Mouse (Mus musculus) right cerebral cortex, adult 18-20 months (tissue): ENCODE data around the gene Naxe.
A peak's percentile ranks its signal among the peaks of the same experiment; 100 is the strongest.

ENCODE experiments used
- DNase-seq: peaks from one replicate; pipeline ENCODE4 v3.0.0; 2022; ENCODE audit warnings: mixed read lengths

Gene Naxe

DNA sequence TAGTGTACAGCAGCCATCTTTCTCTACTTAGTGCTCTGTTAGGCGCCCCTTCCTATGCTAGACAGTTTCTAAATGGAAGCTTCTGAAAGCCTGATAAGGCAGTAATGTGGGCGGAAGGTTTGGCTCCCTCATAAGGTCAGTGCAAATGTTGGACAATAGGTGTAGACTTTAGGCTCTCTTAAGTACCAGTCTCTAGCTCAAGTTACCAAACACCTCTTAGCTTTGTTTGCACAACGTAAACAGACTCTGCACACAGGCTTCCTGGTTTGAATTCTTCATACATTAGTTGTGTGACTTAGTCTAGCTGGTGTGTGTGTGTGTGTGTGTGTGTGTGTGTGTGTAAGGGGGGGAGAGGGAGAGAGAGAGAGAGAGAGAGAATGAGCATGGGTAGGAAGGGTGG, 8.8 kb downstream of the Naxe start:
- no peak for DNase-seq

DNA sequence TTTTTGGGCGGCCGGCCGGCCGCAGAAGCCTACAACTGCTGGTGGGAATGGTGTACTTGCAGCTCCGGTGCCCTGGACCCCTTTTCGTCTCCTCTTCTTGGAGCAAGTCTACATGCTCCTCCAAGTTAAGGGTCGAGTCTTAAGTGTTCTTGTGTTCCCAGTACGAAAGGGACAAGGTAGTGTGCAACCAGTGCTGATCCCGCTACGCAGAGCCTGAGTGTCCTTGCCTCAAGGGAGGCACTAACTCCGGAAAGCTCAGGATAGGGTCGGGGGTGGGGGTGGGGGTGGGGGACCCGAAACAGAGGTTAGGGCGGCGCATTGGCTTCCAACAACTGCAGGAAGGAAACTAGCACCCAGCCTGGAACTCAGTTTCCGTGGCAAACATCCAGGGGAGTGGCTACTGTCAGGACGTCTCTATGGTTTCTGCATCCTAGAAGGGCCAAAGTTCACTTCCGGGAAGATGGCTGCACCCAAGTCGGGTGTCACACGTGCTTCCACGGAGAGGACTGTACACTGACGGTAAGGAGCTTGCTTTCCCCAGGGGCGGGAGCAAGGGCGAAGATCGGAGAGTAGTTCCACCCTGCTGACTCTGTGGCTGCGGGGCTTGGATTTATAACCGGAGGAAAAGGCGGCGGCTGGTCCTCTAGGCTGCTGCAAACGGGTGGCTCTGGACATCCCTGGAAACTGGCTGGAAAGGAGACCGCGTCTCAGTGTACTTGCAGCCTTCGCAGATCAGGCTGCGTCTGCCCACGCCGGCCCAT, 15.5 kb downstream of the Naxe start, which contains the start of gene Gpatch4:
Gene Gpatch4 (plus strand): TSS at position 448 of the 761 bp plus-strand sequence.
- DNase-seq = peak; percentile 92

DNA sequence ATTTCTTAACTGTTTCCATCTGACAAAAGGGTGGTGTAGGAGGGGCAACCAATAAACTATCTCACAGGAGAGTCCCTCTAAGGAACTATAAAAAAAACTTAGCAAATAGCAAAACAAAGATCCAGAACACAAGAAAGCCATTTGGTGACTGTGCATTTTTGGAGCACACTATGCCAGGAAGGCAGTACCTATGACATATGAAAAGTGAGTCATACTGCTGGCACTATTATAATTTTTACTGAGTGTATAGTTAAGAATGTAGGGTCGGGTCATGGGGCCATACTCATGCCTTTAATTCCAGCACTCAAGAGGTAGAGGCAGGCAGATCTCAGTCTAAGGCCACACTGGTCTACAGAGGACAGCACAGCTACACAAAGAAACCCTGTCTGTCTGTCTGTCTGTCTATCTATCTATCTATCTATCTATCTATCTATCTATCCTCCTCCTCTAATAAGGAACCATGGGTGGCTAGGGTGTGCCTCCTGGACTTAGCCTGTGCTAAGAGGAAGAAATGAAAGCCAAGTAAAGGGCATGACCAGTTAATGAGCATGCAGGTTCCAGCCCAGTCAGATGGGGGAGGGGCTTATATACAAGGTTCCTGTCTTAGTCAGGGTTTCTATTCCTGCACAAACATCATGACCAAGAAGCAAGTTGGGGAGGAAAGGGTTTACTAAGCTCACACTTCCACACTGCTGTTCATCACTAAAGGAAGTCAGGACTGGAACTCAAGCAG, 22.6 kb downstream of the Naxe start:
- DNase-seq = no peak

DNA sequence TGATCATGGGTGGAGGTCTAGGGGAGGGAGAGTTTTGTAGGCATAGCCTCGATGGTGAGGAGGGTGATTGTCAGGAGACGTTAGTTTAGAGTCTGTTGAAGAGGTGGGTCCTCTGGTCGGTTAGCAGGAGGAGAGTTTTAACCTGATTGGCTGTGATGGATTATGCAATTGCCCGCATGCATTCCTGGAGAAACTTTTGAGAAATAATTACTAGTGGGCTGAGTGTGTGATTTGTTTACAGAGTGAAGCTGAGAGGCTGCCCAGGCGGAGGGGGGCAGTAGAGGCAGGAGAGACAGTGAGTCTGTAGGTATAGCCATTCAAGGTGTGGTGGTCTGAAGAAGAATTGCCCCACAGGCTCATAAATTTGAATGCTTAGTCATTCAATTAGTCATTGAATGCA, 24.8 kb downstream of the Naxe start:
- no peak for DNase-seq

DNA sequence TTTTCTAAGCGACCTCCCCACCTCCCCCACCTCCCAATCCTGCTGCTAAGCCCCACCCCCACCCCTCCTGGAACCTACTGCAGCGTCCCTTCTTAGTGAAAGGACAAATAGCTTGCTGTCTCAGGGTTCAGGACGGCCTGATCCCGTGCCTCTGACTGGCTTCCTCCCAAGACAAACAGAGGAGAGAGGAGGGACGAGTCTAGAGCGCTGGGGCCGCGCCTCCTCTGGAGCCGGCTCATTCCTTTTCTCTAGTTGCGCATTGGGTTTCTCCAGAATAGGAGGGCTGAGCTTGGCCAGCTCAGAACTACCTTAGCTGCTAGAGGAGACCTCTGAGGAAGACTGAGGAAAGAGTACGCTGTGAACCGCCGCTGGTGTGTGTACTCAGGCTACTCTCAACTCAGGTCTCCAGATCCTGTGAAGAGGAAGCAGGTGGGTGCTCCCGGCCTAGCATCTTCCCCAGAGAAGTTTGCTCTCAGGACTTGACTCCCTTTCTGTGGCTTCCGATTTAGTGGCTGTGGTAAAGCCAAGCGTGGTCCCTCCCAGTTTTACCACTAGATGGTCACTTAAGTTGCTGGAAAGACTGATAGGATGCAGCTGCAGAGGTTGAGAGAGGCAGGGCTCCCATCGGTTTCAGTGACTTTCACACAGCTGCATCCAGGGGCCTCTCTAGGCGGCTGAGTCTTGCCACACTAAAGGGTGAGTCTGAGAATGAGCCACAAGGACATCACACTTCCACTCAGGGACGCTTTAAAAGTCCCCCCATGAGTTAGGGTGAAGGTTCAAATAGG, 27.5 kb downstream of the Naxe start:
- DNase-seq = peak; percentile 71

DNA sequence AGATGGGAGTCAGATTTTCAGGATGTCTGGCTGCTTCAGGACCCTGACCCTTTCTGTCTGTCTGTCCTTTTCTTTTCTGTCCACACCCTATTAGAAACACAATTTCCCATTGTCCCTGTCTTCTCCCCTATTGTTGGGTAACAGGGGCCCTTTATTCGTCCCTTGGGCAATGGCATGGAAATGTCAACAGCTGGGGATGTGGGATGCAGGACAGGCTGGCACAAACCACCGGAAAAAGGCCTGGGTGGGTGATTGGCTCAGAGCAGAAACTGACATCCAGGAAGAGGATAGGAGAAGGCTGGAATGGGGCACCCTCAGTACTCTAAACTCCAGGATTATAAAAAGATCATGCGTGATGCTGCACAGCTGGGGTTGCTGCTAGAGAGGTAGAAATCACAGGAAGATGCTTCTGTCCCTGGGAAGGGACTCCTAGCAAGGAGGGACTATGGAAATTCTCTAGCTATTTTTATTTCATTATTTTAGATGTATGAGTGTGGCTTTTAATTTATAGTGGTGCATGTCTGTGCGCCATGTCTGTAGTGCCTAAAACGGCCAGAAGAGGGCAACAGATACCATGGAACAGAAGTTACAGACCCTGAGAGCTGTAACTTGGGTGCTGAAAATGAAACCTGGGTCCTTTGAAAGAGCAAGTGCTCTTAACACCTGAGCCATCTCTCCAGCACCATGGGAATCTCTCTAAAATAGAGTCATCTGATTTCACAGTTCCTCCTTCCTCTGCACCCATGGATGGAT, 30.7 kb downstream of the Naxe start, which contains the start of gene Hapln2:
Gene Hapln2 (minus strand): TSS at position 150 of the 753 bp plus-strand sequence.
- DNase-seq = peak; percentile 48

DNA sequence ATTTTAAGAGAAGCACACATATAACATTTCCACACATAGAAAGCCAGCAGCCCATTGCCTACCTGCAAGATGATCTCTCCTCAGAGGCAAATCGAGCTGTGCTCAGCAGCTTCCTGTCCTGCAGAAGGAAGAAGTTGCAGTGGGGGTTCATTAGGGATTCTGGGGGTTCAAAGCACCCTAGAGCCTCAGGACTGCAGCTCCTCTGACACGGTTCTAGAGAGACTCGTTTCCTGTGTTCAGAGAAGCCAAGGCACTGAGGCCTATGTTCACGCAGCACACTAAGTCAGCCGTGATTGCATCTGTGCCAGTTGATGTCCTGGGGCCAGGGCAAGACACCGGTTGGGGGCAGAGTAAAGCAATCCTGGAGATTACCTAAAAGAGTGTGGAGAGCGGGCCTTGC, 31.5 kb downstream of the Naxe start:
- no peak for DNase-seq

DNA sequence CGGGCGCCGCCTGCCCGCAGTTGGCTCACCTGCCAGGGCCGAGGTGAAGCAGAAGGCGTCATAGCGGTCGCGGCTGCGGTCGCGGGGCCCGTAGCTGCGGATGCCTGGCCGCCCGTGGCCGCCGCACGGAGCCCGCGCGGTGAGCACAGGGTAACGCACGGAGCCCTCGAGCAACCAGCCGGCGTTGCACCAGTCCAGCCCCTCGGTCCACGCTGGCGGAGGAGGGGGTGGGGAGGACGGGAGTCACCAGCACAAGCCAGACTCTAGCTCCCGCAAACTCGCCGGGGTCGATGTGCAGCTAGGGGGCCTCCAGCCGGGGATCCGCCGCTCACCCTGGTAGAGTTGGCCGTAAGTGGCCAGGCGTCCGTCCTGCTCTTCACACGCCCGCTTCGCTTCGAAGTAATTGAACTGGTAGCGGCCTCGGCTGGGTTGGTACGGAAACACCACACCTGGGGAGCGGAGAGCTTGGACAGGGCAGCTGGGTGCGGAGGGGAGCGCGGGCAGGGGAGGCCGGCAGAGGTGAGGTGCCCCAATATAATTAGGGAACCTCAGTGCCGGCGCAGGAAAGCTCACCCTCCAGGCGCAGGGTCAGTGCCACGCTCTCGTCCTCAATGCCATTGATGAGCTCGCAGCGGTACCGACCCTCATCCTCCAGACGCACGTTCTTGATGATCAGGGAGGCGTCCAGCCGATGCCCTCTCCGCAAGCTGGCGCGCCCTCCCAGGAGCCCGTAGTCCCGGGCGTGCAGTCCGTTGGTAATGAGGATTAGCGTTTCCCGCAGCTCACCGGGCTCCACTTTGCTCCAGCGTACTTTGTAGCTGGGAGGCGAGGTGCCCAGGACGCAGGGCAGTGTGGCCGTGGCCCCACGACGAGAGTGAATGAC, 34.9 kb downstream of the Naxe start:
- DNase-seq = no peak

DNA sequence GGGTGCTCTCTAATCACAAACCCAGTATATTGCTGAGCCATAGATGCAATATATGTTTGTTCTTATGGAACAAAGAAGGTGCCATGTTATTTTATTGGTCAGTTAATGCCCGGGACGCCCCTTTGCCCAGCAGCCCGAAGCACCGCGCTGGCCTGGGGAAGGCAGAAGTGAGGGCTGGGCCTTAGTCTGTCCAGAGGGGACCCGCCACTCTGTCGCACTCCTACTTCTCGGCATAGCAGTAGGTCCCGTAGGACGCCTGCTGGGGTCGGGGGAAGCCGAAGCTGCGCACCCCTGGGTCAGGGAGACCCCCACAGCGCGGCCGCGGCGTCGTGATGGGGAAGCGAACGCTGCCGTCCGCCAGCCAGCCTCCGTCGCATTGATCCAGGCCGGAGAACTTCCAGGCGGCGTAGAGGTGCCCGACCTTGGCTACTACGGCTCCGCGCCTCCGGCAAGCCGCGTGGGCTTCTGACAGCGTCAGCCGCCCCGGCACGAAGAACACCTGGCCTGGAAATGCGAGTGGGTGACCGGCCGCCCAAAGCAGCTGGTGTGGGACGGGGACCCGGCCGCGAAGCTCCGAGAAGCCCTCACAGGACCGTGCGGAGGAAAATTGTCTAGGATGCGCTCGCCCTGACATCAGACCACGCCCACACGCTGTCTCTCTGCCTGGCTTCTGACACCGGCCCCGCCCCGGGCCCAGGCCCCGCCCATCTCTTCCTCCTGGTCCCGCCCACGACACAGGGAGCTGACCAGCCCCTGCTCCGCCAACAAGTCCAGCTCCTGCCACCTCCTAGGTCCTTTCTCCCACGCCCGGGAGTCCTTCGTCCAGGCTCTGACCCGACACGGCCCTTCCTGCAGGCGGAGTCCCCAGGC, 35.7 kb downstream of the Naxe start:
- DNase-seq = peak; percentile 85

DNA sequence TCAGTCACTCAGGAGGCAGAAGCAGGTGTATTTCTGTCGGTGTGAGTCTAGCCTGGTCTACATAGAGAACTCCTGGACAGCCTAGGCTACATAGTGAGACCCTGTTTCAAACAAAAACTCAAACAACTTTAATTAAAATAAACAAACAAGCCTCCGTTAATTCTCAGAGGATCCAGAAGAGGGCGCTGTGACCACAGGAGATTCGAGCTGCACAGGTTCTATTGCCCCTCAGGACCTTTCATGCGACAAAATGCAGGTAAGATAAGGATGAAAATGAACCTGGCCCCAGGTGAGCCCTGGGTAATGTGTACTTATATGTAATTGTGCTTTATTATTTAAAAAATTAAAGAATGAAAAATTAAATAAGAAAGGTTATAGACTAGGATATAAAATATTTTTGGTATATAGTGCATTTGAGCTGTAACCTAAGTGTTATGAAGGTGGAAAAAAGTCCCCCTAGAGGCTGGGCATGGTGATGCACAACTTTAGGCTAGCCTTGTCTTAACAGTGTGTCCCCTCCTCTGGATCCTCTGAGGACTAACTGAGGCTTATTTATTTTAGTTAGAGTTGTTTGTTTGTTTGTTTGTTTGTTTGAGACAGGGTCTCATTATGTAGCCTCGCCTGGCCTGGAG, 47.5 kb downstream of the Naxe start:
- DNase-seq = no peak
